ENCODE assay signal across 8 mouse cellular contexts in genomic region chr5:150702714-150703113, GRCm38 (mm10). TPM values are rescaled to one million over a fixed set of nuclear protein-coding genes. Genes with fewer than 3 reads are reported as not detected.
DNase-seq lines count a peak whose midpoint lies in the region; ATAC-seq lines count a peak whose summit lies in the region.

No protein-coding gene starts in this region.

- no peak overlapping the region for H3K27ac ChIP-seq in heart, embryonic 12.5 days (ENCODE audit: poor library complexity, severe bottlenecking)
- H3K27ac ChIP-seq in forebrain, embryonic 10.5 days: no peak overlapping the region

- H3K4me3 ChIP-seq in heart, embryonic 12.5 days: no peak overlapping the region
- no peak overlapping the region for H3K4me3 ChIP-seq in forebrain, embryonic 10.5 days

- H3K9ac ChIP-seq in heart, embryonic 12.5 days: no peak overlapping the region

- no peaks in the 10 kb centered on the region for H3K27me3 ChIP-seq in heart, embryonic 12.5 days (replicated peaks)
- no peaks in the 10 kb centered on the region for H3K27me3 ChIP-seq in forebrain, embryonic 10.5 days (ENCODE audit: poor library complexity, severe bottlenecking)

- peak; percentile 29 to 83 for DNase-seq in heart, adult 18-20 months
- DNase-seq in urinary bladder, postnatal 14 days (ENCODE audit: low spot score): peak; percentile 20
- no peak for DNase-seq in urinary bladder, adult 2 months (ENCODE audit: low spot score)
- peak; percentile 55 for DNase-seq in cerebellum, adult 8-10 months
- peak; percentile 41 to 77 for DNase-seq in kidney, postnatal 25 days
- DNase-seq in natural killer cell, adult 2 months (ENCODE audit: low spot score in 2 of 2): peak; percentile 17 to 49
- no peak for DNase-seq in forebrain, embryonic 10.5 days (ENCODE audit: extremely low spot score, low spot score)

- 66% methylated on average over 2 of the region's 2 CpGs for WGBS in heart, embryonic 12.5 days
- WGBS in forebrain, embryonic 10.5 days: 85% methylated on average over 2 of the region's 2 CpGs

- no peak for ATAC-seq in heart, embryonic 12.5 days (ENCODE audit: insufficient number of reproducible peaks, low FRiP score)

- no peaks in the 10 kb centered on the region for H3K9me3 ChIP-seq in heart, embryonic 12.5 days (replicated peaks)
- H3K9me3 ChIP-seq in forebrain, embryonic 10.5 days: peaks cover 11% of the 10 kb centered on the region; the same call in 1 of the 2 replicates

- H3K4me2 ChIP-seq in heart, embryonic 12.5 days: no peak overlapping the region

- H3K36me3 ChIP-seq in heart, embryonic 12.5 days: peaks cover 10% of the 10 kb centered on the region; the same call in 1 of the 2 replicates
- peaks cover 29% of the 10 kb centered on the region for H3K36me3 ChIP-seq in forebrain, embryonic 10.5 days (replicated peaks)

- H3K4me1 ChIP-seq in heart, embryonic 12.5 days (replicated peaks): peaks cover 9% of the 10 kb centered on the region
- H3K4me1 ChIP-seq in forebrain, embryonic 10.5 days: no peaks in the 10 kb centered on the region

RNA-seq across cellular contexts. Expression of gene Pds5b, which starts 29.2 kb away (rescaled TPM):
- total RNA-seq in heart, adult 18-20 months (2021): 10 to 100 TPM; 17.6 to 18.3 TPM
- 25.6 and 27.1 TPM in 2 replicates for polyA plus RNA-seq in heart, embryonic 12.5 days (2016; fragmentation: Nextera tagmentation; extraction: Ambion mirVana)
- 15.6 and 19.4 TPM in 2 replicates for polyA plus RNA-seq in urinary bladder, adult 2 months (2012; rRNA removed)
- 39.4 and 42.3 TPM in 2 replicates for polyA plus RNA-seq in forebrain, embryonic 10.5 days (2016; fragmentation: Nextera tagmentation; extraction: Ambion mirVana)

RNA-seq across cellular contexts. Expression of gene N4bp2l2, which starts 36.7 kb away (rescaled TPM):
- total RNA-seq in heart, adult 18-20 months (2021): 10 to 100 TPM; 41.1 to 41.3 TPM
- polyA plus RNA-seq in heart, embryonic 12.5 days (2016; fragmentation: Nextera tagmentation; extraction: Ambion mirVana): 38.0 and 42.2 TPM in 2 replicates
- 28.7 and 30.1 TPM in 2 replicates for polyA plus RNA-seq in urinary bladder, adult 2 months (2012; rRNA removed)
- 32.0 and 33.3 TPM in 2 replicates for polyA plus RNA-seq in forebrain, embryonic 10.5 days (2016; fragmentation: Nextera tagmentation; extraction: Ambion mirVana)

Comparison
In these comparisons a context has a peak if more than half of its experiments do, and no peak if none do; other contexts are left out.
1. DNase-seq: peak in heart, adult 18-20 months (2 of 2), urinary bladder, postnatal 14 days (single experiment), cerebellum, adult 8-10 months (single experiment), kidney, postnatal 25 days (2 of 2) and natural killer cell, adult 2 months (2 of 2); none in urinary bladder, adult 2 months (single experiment) and forebrain, embryonic 10.5 days (single experiment).